Mouse (Mus musculus) liver, adult 2 months (tissue): ENCODE data around the gene Rimkla. TPM values are rescaled to one million over a fixed set of nuclear protein-coding genes. Genes with fewer than 3 reads are reported as not detected.

Experiments
- DNase-seq: peaks from one replicate; pipeline ENCODE4 v3.0.0-alpha.2; 2011; ENCODE audit warnings: low read depth, low spot score; ENCODE audit errors: extremely low read depth
- H3K27ac ChIP-seq: fragments of 200-500 bp; replicated peaks from 2 replicates; pipeline ENCODE4 v1.5.1; 2012; ENCODE audit warnings: low read depth, mild to moderate bottlenecking, control low read depth, inconsistent platforms, low read length; ENCODE audit not compliant: insufficient read depth
- H3K27me3 ChIP-seq: fragments of 200-500 bp; 2 replicates; pipeline ENCODE4 v1.6.1; 2012; ENCODE audit warnings: mild to moderate bottlenecking, moderate library complexity, low read length, inconsistent platforms; ENCODE audit not compliant: control insufficient read depth, insufficient read depth
- H3K36me3 ChIP-seq: fragments of 200-500 bp; 2 replicates; pipeline ENCODE4 v1.6.1; 2012; ENCODE audit warnings: low read length, inconsistent platforms; ENCODE audit not compliant: control insufficient read depth, insufficient read depth
- H3K4me1 ChIP-seq: fragments of 200-500 bp; 2 replicates; pipeline ENCODE4 v1.6.1; 2011; ENCODE audit warnings: low read length; ENCODE audit not compliant: control insufficient read depth, insufficient read depth
- H3K4me3 ChIP-seq: fragments of 200-500 bp; 2 replicates; pipeline ENCODE4 v1.5.1; 2011; ENCODE audit warnings: low read depth, mild to moderate bottlenecking, control low read depth, low read length, moderate library complexity; ENCODE audit not compliant: insufficient read depth
- H3K79me2 ChIP-seq: fragments of 200-500 bp; 2 replicates; pipeline ENCODE4 v1.6.1; 2012; ENCODE audit warnings: inconsistent platforms, mild to moderate bottlenecking, low read length, moderate library complexity; ENCODE audit not compliant: control insufficient read depth, insufficient read depth
- H3K9ac ChIP-seq: fragments of 200-500 bp; 2 replicates; pipeline ENCODE4 v1.6.1; 2012; ENCODE audit warnings: low read depth, mild to moderate bottlenecking, control low read depth, inconsistent platforms, low read length
- CTCF ChIP-seq: fragments of 200-500 bp; IDR thresholded peaks from 2 replicates; pipeline ENCODE4 v1.5.1; 2011; ENCODE audit warnings: low read depth, low read length, control low read depth
- POLR2A ChIP-seq: fragments of 200-500 bp; IDR thresholded peaks from 2 replicates; pipeline ENCODE4 v1.6.1; 2011; ENCODE audit warnings: low read length, control low read depth; ENCODE audit not compliant: insufficient read depth; ENCODE audit errors: extremely low read depth
- WGBS: fragments of 180-500 bp; shearing (Covaris S2); methylation state at CpG from one replicate; pipeline ENCODE4 v1.1.7; 2018; 5-methylcytosine and 5-hydroxymethylcytosine counted together
- polyA plus RNA-seq: library from polyadenylated mRNA; depleted of rRNA; stranded (reverse); fragments of >200 nt; gene quantifications from 2 replicates; pipeline ENCODE4 v1.2.3, GENCODE M21; 2012
- total RNA-seq: library from RNA; depleted of rRNA; stranded (reverse); fragments of >200 nt; gene quantifications from 2 replicates; pipeline ENCODE4 v1.2.3, GENCODE M21; 2014

Gene Rimkla
- total and polyA plus RNA-seq, 2 experiments, result not detected

DNA sequence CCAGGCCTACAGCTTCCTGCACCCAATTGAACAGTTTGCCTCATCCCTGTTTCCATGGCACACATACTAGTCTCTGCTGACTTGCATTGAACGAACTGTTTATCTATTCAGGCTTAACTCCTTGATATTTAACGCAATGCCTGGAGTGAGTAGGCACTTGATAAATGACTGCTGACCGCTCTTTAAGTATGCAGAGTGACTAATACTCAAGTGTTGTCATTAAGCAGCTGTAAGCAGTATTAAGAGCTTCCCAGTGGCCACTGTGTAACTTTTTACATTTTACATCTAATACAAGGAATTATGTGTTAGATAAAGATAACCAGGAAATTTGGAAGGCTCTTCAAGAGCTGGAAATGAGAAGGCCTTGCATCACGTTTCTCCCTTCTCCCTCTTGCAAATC, 42.7 kb upstream of the Rimkla start:
- Histone ChIP-seq H3K27ac (no peak overlapping the region), H3K36me3 (no peaks in the 10 kb centered on the region), H3K4me1 (peaks cover 4% of the 10 kb centered on the region; the same call in 1 of the 2 replicates), H3K9ac (no peak overlapping the region), H3K27me3 (no peaks in the 10 kb centered on the region), H3K4me3 (no peak overlapping the region), H3K79me2 (peaks cover 6% of the 10 kb centered on the region)
- TF ChIP-seq POLR2A, result no peak
- TF ChIP-seq CTCF, result no peak
- 76% methylated on average over 4 of the region's 4 CpGs for WGBS
- no peak for DNase-seq

DNA sequence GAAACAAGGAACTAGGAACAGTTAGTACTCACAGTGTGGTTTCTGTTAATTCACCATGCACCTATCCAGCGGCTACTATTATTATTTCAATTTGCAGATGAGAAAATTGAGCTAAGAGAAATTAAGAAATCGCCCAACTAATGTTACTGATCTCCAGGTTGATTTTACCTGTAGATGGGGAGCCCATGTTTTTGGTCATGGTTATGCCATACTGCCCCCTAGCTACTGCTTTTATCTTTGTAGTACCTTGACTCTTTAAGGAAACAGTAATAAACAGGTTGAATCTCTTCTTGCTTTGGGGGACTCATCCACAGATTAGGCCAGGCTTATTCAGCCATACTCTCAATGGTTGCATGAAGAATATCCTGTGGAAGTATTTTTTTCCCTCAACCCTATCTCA, 39.4 kb upstream of the Rimkla start:
- no peaks in the 10 kb centered on the region for H3K36me3 ChIP-seq
- H3K27me3 ChIP-seq, result no peaks in the 10 kb centered on the region
- no peak for TF ChIP-seq POLR2A
- no peak for TF ChIP-seq CTCF
- no peak overlapping the region for H3K4me3 ChIP-seq
- H3K27ac ChIP-seq, result no peak overlapping the region
- H3K79me2 ChIP-seq, result no peaks in the 10 kb centered on the region
- no peak for DNase-seq
- H3K4me1 ChIP-seq, result no peaks in the 10 kb centered on the region
- WGBS, result 87% methylated on average over 2 of the region's 2 CpGs
- H3K9ac ChIP-seq, result no peak overlapping the region

GRCm38 (mm10) chr4:119526329-119526845, 34.0 kb upstream of the Rimkla start:
- Histone ChIP-seq H3K9ac (no peak overlapping the region), H3K27me3 (no peaks in the 10 kb centered on the region), H3K79me2 (no peaks in the 10 kb centered on the region), H3K27ac (no peak overlapping the region), H3K4me1 (no peaks in the 10 kb centered on the region), H3K4me3 (no peak overlapping the region), H3K36me3 (no peaks in the 10 kb centered on the region)
- DNase-seq, result no peak
- TF ChIP-seq CTCF (no peak), POLR2A (no peak)

DNA sequence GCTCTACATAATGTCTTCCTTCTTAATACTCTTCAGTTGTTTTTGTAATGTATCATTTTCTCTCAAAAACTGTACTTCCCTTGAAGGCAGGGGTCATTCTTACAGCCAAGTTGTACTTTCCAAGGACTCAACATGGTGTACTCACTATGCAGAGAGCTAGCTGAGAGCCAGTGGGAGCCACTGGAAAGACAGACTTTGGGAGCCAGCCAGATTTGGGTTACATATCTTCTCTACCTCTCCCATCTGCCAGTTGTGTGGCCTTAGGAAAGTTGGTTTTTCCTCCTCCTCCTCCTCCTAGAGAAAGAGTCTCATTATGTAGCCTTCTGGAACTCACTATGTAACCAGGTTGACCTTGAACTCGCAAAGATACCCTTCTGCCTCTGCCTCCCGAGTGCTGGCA, 32.0 kb upstream of the Rimkla start:
- WGBS, result 91% methylated on average over 2 of the region's 2 CpGs
- no peaks in the 10 kb centered on the region for H3K27me3 ChIP-seq

GRCm38 (mm10) chr4:119524010-119524409, 31.6 kb upstream of the Rimkla start:
- 90% methylated on average over 1 of the region's 1 CpGs for WGBS
- Histone ChIP-seq H3K36me3 (no peaks in the 10 kb centered on the region), H3K27me3 (no peaks in the 10 kb centered on the region), H3K27ac (no peak overlapping the region), H3K9ac (no peak overlapping the region), H3K4me1 (no peaks in the 10 kb centered on the region), H3K4me3 (no peak overlapping the region), H3K79me2 (no peaks in the 10 kb centered on the region)
- no peak for TF ChIP-seq POLR2A
- TF ChIP-seq CTCF, result no peak
- DNase-seq, result no peak

More for the DNA sequence above, 32.0 kb upstream of the Rimkla start:
- Histone ChIP-seq H3K27ac (no peak overlapping the region), H3K79me2 (no peaks in the 10 kb centered on the region), H3K9ac (no peak overlapping the region), H3K4me3 (no peak overlapping the region), H3K4me1 (no peaks in the 10 kb centered on the region), H3K36me3 (no peaks in the 10 kb centered on the region)
- DNase-seq, result no peak
- TF ChIP-seq POLR2A (no peak), CTCF (no peak)

GRCm38 (mm10) chr4:119523575-119523974, 31.1 kb upstream of the Rimkla start:
- Histone ChIP-seq H3K36me3 (no peaks in the 10 kb centered on the region), H3K27me3 (no peaks in the 10 kb centered on the region), H3K79me2 (no peaks in the 10 kb centered on the region), H3K4me1 (no peaks in the 10 kb centered on the region), H3K9ac (no peak overlapping the region), H3K4me3 (no peak overlapping the region), H3K27ac (no peak overlapping the region)
- 82% methylated on average over 4 of the region's 4 CpGs for WGBS
- no peak for TF ChIP-seq POLR2A
- no peak for TF ChIP-seq CTCF
- no peak for DNase-seq
